Mouse (Mus musculus): ENCODE measurements at regions not wholly inside any gene's neighbourhood (a gene's known extent, or its start where the extent isn't known, plus 50 kb on each side); places are given as distances from the start of the nearest gene placed in this dataset.

- TF ChIP-seq POLR2AphosphoS2 (IDR thresholded peaks at IDR 0.05; ENCODE audit: insufficient read length, low read depth) = no peak
- TF ChIP-seq USF1 (IDR thresholded peaks at IDR 0.05; ENCODE audit: low read depth) = no peak
- no peak for TF ChIP-seq MYOG (IDR thresholded peaks at IDR 0.05; ENCODE audit: control insufficient read depth in 1 of 3, insufficient read depth in 1 of 3, insufficient read length in 2 of 3, low read depth in 2 of 3)
- no peak for TF ChIP-seq MAX (IDR thresholded peaks at IDR 0.05; ENCODE audit: low read depth)
- no peak for TF ChIP-seq CEBPB (IDR thresholded peaks at IDR 0.05; ENCODE audit: insufficient read depth, poor library complexity, severe bottlenecking)
- no peak for TF ChIP-seq MYOD1 (IDR thresholded peaks at IDR 0.05; ENCODE audit: control insufficient read depth in 1 of 3, insufficient read length in 2 of 3, low read depth in 2 of 3)
- no peak for TF ChIP-seq POLR2A (IDR thresholded peaks at IDR 0.05; ENCODE audit: insufficient read length, low read depth)
- TF ChIP-seq E2F4 (IDR thresholded peaks at IDR 0.05; ENCODE audit: insufficient read depth) = no peak
- no peak for TF ChIP-seq TCF3 (IDR thresholded peaks at IDR 0.05; ENCODE audit: insufficient read length, low read depth)
- no peak for TF ChIP-seq SRF (IDR thresholded peaks at IDR 0.05; ENCODE audit: control insufficient read depth, insufficient read length, low read depth)
- no peak for TF ChIP-seq REST (IDR thresholded peaks at IDR 0.05; ENCODE audit: insufficient read depth, insufficient read length)
- no peak for TF ChIP-seq TCF12 (IDR thresholded peaks at IDR 0.05; ENCODE audit: insufficient read depth, poor library complexity, severe bottlenecking)
- no peaks in the 10 kb centered on the region for H3K36me3 ChIP-seq (ENCODE audit: control insufficient read depth, insufficient read depth)
- no peak overlapping the region for H3K4me3 ChIP-seq
- H3K79me2 ChIP-seq (ENCODE audit: control insufficient read depth, insufficient read depth) = no peaks in the 10 kb centered on the region
- H3ac ChIP-seq (ENCODE audit: control insufficient read depth, insufficient read length) = no peak overlapping the region
- H3K4me2 ChIP-seq (ENCODE audit: low read depth) = no peak overlapping the region
- peaks cover 25% of the 10 kb centered on the region for H3K27me3 ChIP-seq (ENCODE audit: control insufficient read depth, insufficient read depth, insufficient read length)
Observed at GRCm38 (mm10) chr8:80313883-80314635, 179.5 kb upstream of the Gypa start.

GRCm38 (mm10) chr8:80307761-80308160 lies 185.8 kb upstream of the Gypa start:
- no peak for TF ChIP-seq REST (IDR thresholded peaks at IDR 0.05; ENCODE audit: insufficient read depth, insufficient read length)
- TF ChIP-seq CEBPB (IDR thresholded peaks at IDR 0.05; ENCODE audit: insufficient read depth, poor library complexity, severe bottlenecking) = no peak
- TF ChIP-seq E2F4 (IDR thresholded peaks at IDR 0.05; ENCODE audit: insufficient read depth) = no peak
- no peak for TF ChIP-seq MAX (IDR thresholded peaks at IDR 0.05; ENCODE audit: low read depth)
- TF ChIP-seq TCF3 (IDR thresholded peaks at IDR 0.05; ENCODE audit: insufficient read length, low read depth) = no peak
- TF ChIP-seq USF1 (IDR thresholded peaks at IDR 0.05; ENCODE audit: low read depth) = no peak
- no peak for TF ChIP-seq SRF (IDR thresholded peaks at IDR 0.05; ENCODE audit: control insufficient read depth, insufficient read length, low read depth)
- TF ChIP-seq POLR2AphosphoS2 (IDR thresholded peaks at IDR 0.05; ENCODE audit: insufficient read length, low read depth) = no peak
- TF ChIP-seq TCF12 (IDR thresholded peaks at IDR 0.05; ENCODE audit: insufficient read depth, poor library complexity, severe bottlenecking) = no peak
- no peak for TF ChIP-seq MYOD1 (IDR thresholded peaks at IDR 0.05; ENCODE audit: control insufficient read depth in 1 of 3, insufficient read length in 2 of 3, low read depth in 2 of 3)
- TF ChIP-seq MYOG (IDR thresholded peaks at IDR 0.05; ENCODE audit: control insufficient read depth in 1 of 3, insufficient read depth in 1 of 3, insufficient read length in 2 of 3, low read depth in 2 of 3) = no peak
- no peak for TF ChIP-seq POLR2A (IDR thresholded peaks at IDR 0.05; ENCODE audit: insufficient read length, low read depth)
- H3ac ChIP-seq (ENCODE audit: control insufficient read depth, insufficient read length) = no peak overlapping the region
- no peaks in the 10 kb centered on the region for H3K27me3 ChIP-seq (ENCODE audit: control insufficient read depth, insufficient read depth, insufficient read length)

GRCm38 (mm10) chr8:80298596-80298995 lies 195.0 kb upstream of the Gypa start:
- Histone ChIP-seq H3K4me2 (ENCODE audit: low read depth) (no peak overlapping the region), H3K79me2 (ENCODE audit: control insufficient read depth, insufficient read depth) (no peaks in the 10 kb centered on the region), H3K27me3 (ENCODE audit: control insufficient read depth, insufficient read depth, insufficient read length) (no peaks in the 10 kb centered on the region), H3ac (ENCODE audit: control insufficient read depth, insufficient read length) (no peak overlapping the region), H3K36me3 (ENCODE audit: control insufficient read depth, insufficient read depth) (no peaks in the 10 kb centered on the region), H3K4me3 (no peak overlapping the region)
- TF ChIP-seq MYOG (IDR thresholded peaks at IDR 0.05; ENCODE audit: control insufficient read depth in 1 of 3, insufficient read depth in 1 of 3, insufficient read length in 2 of 3, low read depth in 2 of 3) = no peak
- no peak for TF ChIP-seq REST (IDR thresholded peaks at IDR 0.05; ENCODE audit: insufficient read depth, insufficient read length)
- TF ChIP-seq TCF3 (IDR thresholded peaks at IDR 0.05; ENCODE audit: insufficient read length, low read depth) = no peak
- TF ChIP-seq POLR2A (IDR thresholded peaks at IDR 0.05; ENCODE audit: insufficient read length, low read depth) = no peak
- TF ChIP-seq TCF12 (IDR thresholded peaks at IDR 0.05; ENCODE audit: insufficient read depth, poor library complexity, severe bottlenecking) = no peak
- TF ChIP-seq SRF (IDR thresholded peaks at IDR 0.05; ENCODE audit: control insufficient read depth, insufficient read length, low read depth) = no peak
- no peak for TF ChIP-seq CEBPB (IDR thresholded peaks at IDR 0.05; ENCODE audit: insufficient read depth, poor library complexity, severe bottlenecking)
- TF ChIP-seq MYOD1 (IDR thresholded peaks at IDR 0.05; ENCODE audit: control insufficient read depth in 1 of 3, insufficient read length in 2 of 3, low read depth in 2 of 3) = no peak

More at GRCm38 (mm10) chr8:80307761-80308160, 185.8 kb upstream of the Gypa start:
- no peaks in the 10 kb centered on the region for H3K79me2 ChIP-seq (ENCODE audit: control insufficient read depth, insufficient read depth)
- H3K4me3 ChIP-seq = no peak overlapping the region
- H3K36me3 ChIP-seq (ENCODE audit: control insufficient read depth, insufficient read depth) = no peaks in the 10 kb centered on the region
- H3K4me2 ChIP-seq (ENCODE audit: low read depth) = no peak overlapping the region

- no peak overlapping the region for H3ac ChIP-seq (ENCODE audit: control insufficient read depth, insufficient read length)
- no peaks in the 10 kb centered on the region for H3K79me2 ChIP-seq (ENCODE audit: control insufficient read depth, insufficient read depth)
- TF ChIP-seq USF1 (IDR thresholded peaks at IDR 0.05; ENCODE audit: low read depth) (no peak), MYOG (IDR thresholded peaks at IDR 0.05; ENCODE audit: control insufficient read depth in 1 of 3, insufficient read depth in 1 of 3, insufficient read length in 2 of 3, low read depth in 2 of 3) (no peak), SRF (IDR thresholded peaks at IDR 0.05; ENCODE audit: control insufficient read depth, insufficient read length, low read depth) (no peak), MAX (IDR thresholded peaks at IDR 0.05; ENCODE audit: low read depth) (no peak), POLR2AphosphoS2 (IDR thresholded peaks at IDR 0.05; ENCODE audit: insufficient read length, low read depth) (no peak), TCF12 (IDR thresholded peaks at IDR 0.05; ENCODE audit: insufficient read depth, poor library complexity, severe bottlenecking) (no peak), TCF3 (IDR thresholded peaks at IDR 0.05; ENCODE audit: insufficient read length, low read depth) (no peak), REST (IDR thresholded peaks at IDR 0.05; ENCODE audit: insufficient read depth, insufficient read length) (no peak)
Observed at GRCm38 (mm10) chr8:80290311-80290710, 203.3 kb upstream of the Gypa start.

More at GRCm38 (mm10) chr8:80290311-80290710, 203.3 kb upstream of the Gypa start:
- H3K27me3 ChIP-seq (ENCODE audit: control insufficient read depth, insufficient read depth, insufficient read length) = no peaks in the 10 kb centered on the region
- H3K4me3 ChIP-seq = no peak overlapping the region
- no peaks in the 10 kb centered on the region for H3K36me3 ChIP-seq (ENCODE audit: control insufficient read depth, insufficient read depth)
- no peak overlapping the region for H3K4me2 ChIP-seq (ENCODE audit: low read depth)
